Mouse (Mus musculus) layer of hippocampus, postnatal 10 days (tissue): ENCODE measurements around the gene Bhlhb9. TPM values are rescaled to one million over a fixed set of nuclear protein-coding genes. Genes with fewer than 3 reads are reported as not detected.

ENCODE experiments used
- DNase-seq, 2 experiments: peaks; one replicate each; pipeline ENCODE4 v3.0.0; 2021; ENCODE audit warnings: low spot score in 2 of 2
- microRNA-seq, 2 experiments: library from miRNA; unstranded; fragments of <30 nt; microRNA quantifications; one replicate each; pipeline ENCODE4 v1.2.0; 2021
- total RNA-seq, 2 experiments: library from RNA; stranded (reverse); gene quantifications; 2 replicates each; pipeline ENCODE4 v1.2.3; 2021

Gene Bhlhb9
- total RNA-seq, 2 experiments from 2014 or later: 78.0 to 78.1 TPM

- DNase-seq: peak; percentile 76 to 84
Measured at GRCm38 (mm10) chrX:135885411-135886233, 88.2 kb downstream of the Bhlhb9 start.

GRCm38 (mm10) chrX:135886234-135886585, 88.8 kb downstream of the Bhlhb9 start:
- DNase-seq: peak in 1 of 2 experiments; percentile 26

- DNase-seq: no peak
Measured at GRCm38 (mm10) chrX:135916580-135916979, 119.2 kb downstream of the Bhlhb9 start.

GRCm38 (mm10) chrX:135917116-135917515, 119.7 kb downstream of the Bhlhb9 start:
- no peak for DNase-seq

- peak; percentile 6 to 10 for DNase-seq
Measured at GRCm38 (mm10) chrX:135922162-135922561, 124.8 kb downstream of the Bhlhb9 start.

- DNase-seq: no peak
Measured at GRCm38 (mm10) chrX:135925911-135926310, 128.5 kb downstream of the Bhlhb9 start.

GRCm38 (mm10) chrX:135928588-135928987, 131.2 kb downstream of the Bhlhb9 start:
- DNase-seq: no peak

- DNase-seq: no peak
Measured at GRCm38 (mm10) chrX:135936452-135936851, 139.1 kb downstream of the Bhlhb9 start.

Small RNAs within 50 kb of the gene (microRNA-seq; reads per million reads assigned to microRNA genes)
- 0 reads per million in 2 experiments for gene Mir1970

Other genes with a start within 250 kb of the Bhlhb9 start
- not detected for gene Nxf7, start 198.8 kb upstream of the Bhlhb9 start, total RNA-seq
- not detected for gene Prame, start 169.9 kb upstream of the Bhlhb9 start, total RNA-seq
- not detected for gene Tcp11x2, start 103.8 kb upstream of the Bhlhb9 start, total RNA-seq
- gene Tmsb15a, start 72.3 kb upstream of the Bhlhb9 start, total RNA-seq: not detected
- gene Armcx5, start 54.9 kb upstream of the Bhlhb9 start, total RNA-seq: 10 to 100 TPM; 29.8 to 32.9 TPM
- 100 to 1,000 TPM; 326 to 346 TPM for gene Gprasp1, start 54.9 kb upstream of the Bhlhb9 start, total RNA-seq
- 100 to 1,000 TPM; 151 to 199 TPM for gene Gprasp2, start 41.4 kb downstream of the Bhlhb9 start, total RNA-seq
- gene Arxes2, start 196.2 kb downstream of the Bhlhb9 start, total RNA-seq: 100 to 1,000 TPM; 104 to 120 TPM
- gene Arxes1, start 235.8 kb downstream of the Bhlhb9 start, total RNA-seq: 100 to 1,000 TPM in 1 of 2 experiments, 10 to 100 TPM in 1; 93.9 to 107 TPM